In genomic region chr10:91888537-91888936, GRCm38 (mm10) we compare ENCODE assay signal across 9 mouse cellular contexts.
A peak's percentile ranks its signal among the peaks of the same experiment; 100 is the strongest.
DNase-seq lines count a peak whose midpoint lies in the region; ATAC-seq lines count a peak whose summit lies in the region.
"Had no signal": no experiment of that assay in that cellular context is flagged by ENCODE, and none has a peak within 500 bp of the region (broad histone marks: within the 10 kb centered on the region; RNA-seq: fewer than 3 reads in every experiment).

No protein-coding gene starts in this region.

- WGBS in forebrain, embryonic 15.5 days = 27% methylated on average over 4 of the region's 4 CpGs
- 80% methylated on average over 4 of the region's 4 CpGs for WGBS in forebrain, embryonic 10.5 days
- 70% methylated on average over 4 of the region's 4 CpGs for WGBS in midbrain, embryonic 16.5 days

- no peak overlapping the region for H3K9ac ChIP-seq in forebrain, embryonic 15.5 days (replicated peaks)
- no peak overlapping the region for H3K9ac ChIP-seq in midbrain, embryonic 16.5 days (ENCODE audit: low read depth, low read length)

- H3K27me3 ChIP-seq in forebrain, embryonic 15.5 days = 0 out of 2 replicates have a peak, but pooled peaks cover 4% of the 10 kb centered on the region
- H3K27me3 ChIP-seq in forebrain, embryonic 10.5 days (ENCODE audit: poor library complexity, severe bottlenecking) = no peaks in the 10 kb centered on the region
- H3K27me3 ChIP-seq in midbrain, embryonic 16.5 days (ENCODE audit: control insufficient read depth, insufficient read depth, low read depth, low read length) = no peaks in the 10 kb centered on the region

- no peaks in the 10 kb centered on the region for H3K9me3 ChIP-seq in forebrain, embryonic 15.5 days
- no peaks in the 10 kb centered on the region for H3K9me3 ChIP-seq in forebrain, embryonic 10.5 days
- no peaks in the 10 kb centered on the region for H3K9me3 ChIP-seq in midbrain, embryonic 16.5 days (replicated peaks; ENCODE audit: control insufficient read depth, low read length, poor library complexity, severe bottlenecking)

- no peak for DNase-seq in forebrain, embryonic 10.5 days (ENCODE audit: extremely low spot score, low spot score)
- peak; percentile 28 to 51 for DNase-seq in cerebellum, postnatal 25 days
- peak; percentile 2 to 3 for DNase-seq in heart, postnatal 14 days
- no peak for DNase-seq in spleen, adult 18-20 months
- DNase-seq in embryo, embryonic 9.5 days (ENCODE audit: extremely low spot score) = no peak
- DNase-seq: kidney, postnatal 14 days had no signal

- intact Hi-C loops in heart, postnatal 14 days (cut with DNase I) = no loop called here

- no peak overlapping the region for H3K27ac ChIP-seq in forebrain, embryonic 15.5 days (replicated peaks)
- H3K27ac ChIP-seq in forebrain, embryonic 10.5 days = no peak overlapping the region
- 0 out of 2 replicates have a peak overlapping the region, but pooled peaks have one; percentile 11 for H3K27ac ChIP-seq in midbrain, embryonic 16.5 days (ENCODE audit: low read length)

- peaks cover 14% of the 10 kb centered on the region for H3K4me1 ChIP-seq in forebrain, embryonic 15.5 days
- H3K4me1 ChIP-seq in forebrain, embryonic 10.5 days = peaks cover 5% of the 10 kb centered on the region; the same call in 1 of the 2 replicates
- H3K4me1 ChIP-seq in midbrain, embryonic 16.5 days (ENCODE audit: control insufficient read depth, insufficient read depth, low read length) = no peaks in the 10 kb centered on the region

- no peak overlapping the region for H3K4me3 ChIP-seq in forebrain, embryonic 15.5 days
- H3K4me3 ChIP-seq in forebrain, embryonic 10.5 days = no peak overlapping the region
- no peak overlapping the region for H3K4me3 ChIP-seq in midbrain, embryonic 16.5 days (ENCODE audit: low read depth, low read length)

- no peaks in the 10 kb centered on the region for H3K36me3 ChIP-seq in forebrain, embryonic 15.5 days
- no peaks in the 10 kb centered on the region for H3K36me3 ChIP-seq in forebrain, embryonic 10.5 days (replicated peaks)
- no peaks in the 10 kb centered on the region for H3K36me3 ChIP-seq in midbrain, embryonic 16.5 days (ENCODE audit: control insufficient read depth, insufficient read depth, low read length)

- peak; percentile 82 for ATAC-seq in forebrain, embryonic 15.5 days (replicated peaks)
- no peak for ATAC-seq in midbrain, embryonic 16.5 days
- ATAC-seq in megakaryocyte, adult 5-6 weeks (ENCODE audit: poor library complexity, severe bottlenecking) = no peak

- no peak overlapping the region for H3K4me2 ChIP-seq in forebrain, embryonic 15.5 days (replicated peaks)
- no peak overlapping the region for H3K4me2 ChIP-seq in midbrain, embryonic 16.5 days (ENCODE audit: low read length)

Comparison
In these comparisons a context has a peak if more than half of its experiments do, and no peak if none do; other contexts are left out.
1. DNase-seq: peak in cerebellum, postnatal 25 days (2 of 2) and heart, postnatal 14 days (2 of 2); none in forebrain, embryonic 10.5 days (single experiment), spleen, adult 18-20 months (0 of 2) and embryo, embryonic 9.5 days (single experiment).